Mouse (Mus musculus) 416B (cell line): Measurements from ENCODE around the gene Ankrd61.

Source experiments
- DNase-seq: peaks from one replicate; pipeline ENCODE4 v3.0.0; 2011; ENCODE audit warnings: low read depth

Gene Ankrd61

GRCm38 (mm10) chr5:143892255-143892886, 5.1 kb downstream of the Ankrd61 start:
- no peak for DNase-seq

DNA sequence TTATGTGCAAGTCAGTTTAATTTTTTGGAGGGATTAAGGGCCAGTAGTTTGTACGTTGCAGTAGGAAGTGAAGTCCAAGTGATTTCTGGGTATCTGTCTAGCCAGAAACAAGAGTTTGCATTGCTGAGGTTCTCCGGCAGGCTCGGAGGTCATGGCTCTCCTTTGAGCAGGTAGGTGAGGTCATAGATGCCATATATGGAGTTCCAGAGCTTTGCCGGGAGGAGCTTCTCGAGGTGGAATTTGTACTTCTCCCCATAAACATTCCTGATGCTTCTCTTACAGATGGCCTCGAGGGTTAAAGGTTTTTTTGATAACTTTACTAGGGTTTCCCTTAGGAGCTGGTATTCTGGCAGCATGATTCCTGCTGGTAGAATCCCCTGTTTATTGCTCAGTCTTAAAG, 6.7 kb downstream of the Ankrd61 start:
- no peak for DNase-seq

DNA sequence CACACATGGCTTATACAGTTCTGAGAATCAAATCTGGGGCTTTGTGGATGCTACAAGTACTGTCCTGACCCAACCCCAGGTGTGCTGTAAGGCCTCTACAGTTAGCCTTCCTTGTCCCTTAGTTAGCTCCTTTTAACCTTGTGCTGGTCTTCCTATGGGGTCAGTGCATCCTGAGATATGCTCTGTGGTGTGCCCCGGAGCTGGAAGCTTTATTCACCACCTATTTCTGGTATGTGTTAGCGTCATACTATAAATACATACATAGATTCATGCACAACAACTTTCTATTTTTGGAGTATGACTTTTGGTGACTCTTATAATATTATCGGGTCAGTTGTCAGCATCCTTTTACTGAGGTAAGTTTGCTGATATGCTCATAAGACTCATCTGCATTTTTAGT, 12.2 kb downstream of the Ankrd61 start:
- no peak for DNase-seq

DNA sequence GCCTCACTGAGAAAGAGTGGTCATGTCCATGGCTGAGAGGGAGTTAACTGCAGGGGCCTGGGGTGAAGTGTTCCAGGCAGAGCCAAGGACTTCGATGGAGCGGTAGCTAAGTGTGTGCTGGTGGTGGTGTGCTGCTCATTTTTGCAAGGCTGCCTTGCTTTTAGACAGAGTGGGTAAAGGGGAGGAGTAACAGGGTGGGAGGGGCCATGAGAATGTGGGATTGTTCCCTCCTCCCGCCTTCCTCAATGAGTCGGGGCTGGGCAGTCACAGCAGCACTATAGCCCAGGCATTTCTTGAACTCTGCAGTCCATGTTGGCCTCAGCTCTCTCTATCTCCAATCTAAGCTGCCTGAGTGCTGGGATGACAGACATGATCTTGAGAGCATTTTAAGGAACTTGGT, 22.9 kb downstream of the Ankrd61 start:
- DNase-seq, result no peak

GRCm38 (mm10) chr5:143871547-143872169, 25.8 kb downstream of the Ankrd61 start:
- no peak for DNase-seq
